Comparison of ENCODE assay signal across 8 mouse cellular contexts in the genomic region with DNA sequence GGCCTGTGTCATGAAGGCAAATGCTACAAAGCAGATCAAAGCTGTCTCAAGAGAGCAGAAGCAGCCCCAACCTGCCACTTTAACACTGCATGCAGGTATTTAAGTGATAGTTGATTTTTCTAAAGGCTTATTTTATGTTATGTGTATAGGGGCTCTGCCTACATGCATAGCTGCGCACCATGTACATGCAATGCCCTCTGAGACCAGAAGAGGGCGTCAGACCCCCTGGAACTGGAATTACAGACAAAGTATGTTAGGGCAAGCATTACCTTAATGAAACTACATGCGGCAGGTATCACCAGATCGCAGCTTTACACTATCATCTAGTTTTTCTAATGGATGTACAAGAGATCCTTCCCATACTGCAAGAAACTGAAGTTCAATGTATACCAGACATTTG. TPM values are rescaled to one million over a fixed set of nuclear protein-coding genes. Genes with fewer than 3 reads are reported as not detected.
DNase-seq lines count a peak whose midpoint lies in the region; ATAC-seq lines count a peak whose summit lies in the region.

No protein-coding gene starts in this region.

- intact Hi-C loops in heart, postnatal 36 days (cut with DNase I), result loop anchor here (5.0 kb wide), 1 partner anchor 217 kb away; no protein-coding TSS in a partner anchor

- peak; percentile 27 to 36 for DNase-seq in heart, postnatal 36 days
- DNase-seq in heart, adult 18-20 months, result no peak
- peak; percentile 26 for DNase-seq in spleen, adult 12 weeks (ENCODE audit: low spot score)
- no peak for DNase-seq in spleen, postnatal 36 days (ENCODE audit: low spot score in 2 of 2)
- peak; percentile 54 for DNase-seq in adrenal gland, postnatal 25 days
- DNase-seq in urinary bladder, adult 18-20 months (ENCODE audit: low spot score in 2 of 2), result no peak

- ATAC-seq in erythroid progenitor cell, adult 5-6 weeks (replicated peaks; ENCODE audit: low FRiP score, poor library complexity, severe bottlenecking), result 0 out of 2 replicates have a peak, but pooled peaks have one; percentile 37
- peak; percentile 68 for ATAC-seq in megakaryocyte-erythroid progenitor cell, adult 5-6 weeks (replicated peaks; ENCODE audit: low FRiP score, low TSS enrichment, poor library complexity, severe bottlenecking)

RNA-seq across cellular contexts. Expression of gene Rnf216, which starts 27.9 kb away (rescaled TPM):
- 10 to 100 TPM; 27.1 to 28.0 TPM for total RNA-seq in heart, postnatal 36 days (2021)
- total RNA-seq in heart, adult 18-20 months (2021), result 10 to 100 TPM; 23.3 to 25.7 TPM
- 58.8 and 65.2 TPM in 2 replicates for total RNA-seq in adrenal gland, postnatal 25 days (2021)
- total RNA-seq in erythroid progenitor cell, adult 5-6 weeks (2015; ENCODE audit: low replicate concordance), result 31.0 and 33.1 TPM in 2 replicates
- total RNA-seq in erythroid progenitor cell, adult 5-6 weeks (2017; ENCODE audit: low replicate concordance), result 31.1 and 45.7 TPM in 2 replicates
- total RNA-seq in megakaryocyte-erythroid progenitor cell, adult 5-6 weeks (2014; fragmentation: Nextera tagmentation), result 41.0 and 62.7 TPM in 2 replicates
- 60.5 and 91.5 TPM in 2 replicates for total RNA-seq in megakaryocyte-erythroid progenitor cell, adult 5-6 weeks (2017)

Comparison
In these comparisons a context has a peak if more than half of its experiments do, and no peak if none do; other contexts are left out.
1. DNase-seq: peak in heart, postnatal 36 days (2 of 2), spleen, adult 12 weeks (single experiment) and adrenal gland, postnatal 25 days (single experiment); none in heart, adult 18-20 months (0 of 2), spleen, postnatal 36 days (0 of 2) and urinary bladder, adult 18-20 months (0 of 2).